Mouse (Mus musculus): ENCODE data around the gene Slc35f3. TPM values are rescaled to one million over a fixed set of nuclear protein-coding genes. Genes with fewer than 3 reads are reported as not detected.

Gene Slc35f3
- total RNA-seq, 2 experiments from 2014 or later: 36.9 to 42.5 TPM

GRCm38 (mm10) chr8:126422174-126422919, 124.0 kb downstream of the Slc35f3 start, which contains the start of gene Coa6:
Gene Coa6, plus strand, starts transcription at chr8:126422515.
- intact Hi-C loops (cut with DNase I): no loop called here
- peak; percentile 98 for DNase-seq (ENCODE audit: extremely low spot score in 1 of 2, low spot score in 2 of 2)
- no peak; the same call in 1 of the 2 replicates for TF ChIP-seq CTCF (IDR thresholded peaks at IDR 0.05)
- peak within 1 kb of the TSS; percentile 91 for H3K4me3 ChIP-seq
- H3K27ac ChIP-seq: peak within 1 kb of the TSS; percentile 92

- DNase-seq (ENCODE audit: extremely low spot score in 1 of 2, low spot score in 2 of 2): no peak
- intact Hi-C loops (cut with DNase I): no loop called here
- H3K27ac ChIP-seq: peak overlapping the region; percentile 92
- H3K4me3 ChIP-seq: peak overlapping the region; percentile 91
- TF ChIP-seq CTCF (IDR thresholded peaks at IDR 0.05): no peak
Measured at GRCm38 (mm10) chr8:126422920-126423300, 124.6 kb downstream of the Slc35f3 start.

- no peak overlapping the region for H3K4me3 ChIP-seq
- no peak overlapping the region for H3K27ac ChIP-seq
- TF ChIP-seq CTCF (IDR thresholded peaks at IDR 0.05): no peak
- intact Hi-C loops (cut with DNase I): no loop called here
- no peak for DNase-seq (ENCODE audit: extremely low spot score in 1 of 2, low spot score in 2 of 2)
Measured at GRCm38 (mm10) chr8:126424163-126424562, 125.8 kb downstream of the Slc35f3 start.

- DNase-seq (ENCODE audit: extremely low spot score in 1 of 2, low spot score in 2 of 2): no peak
- intact Hi-C loops (cut with DNase I): no loop called here
Measured at GRCm38 (mm10) chr8:126424946-126425345, 126.6 kb downstream of the Slc35f3 start.

DNA sequence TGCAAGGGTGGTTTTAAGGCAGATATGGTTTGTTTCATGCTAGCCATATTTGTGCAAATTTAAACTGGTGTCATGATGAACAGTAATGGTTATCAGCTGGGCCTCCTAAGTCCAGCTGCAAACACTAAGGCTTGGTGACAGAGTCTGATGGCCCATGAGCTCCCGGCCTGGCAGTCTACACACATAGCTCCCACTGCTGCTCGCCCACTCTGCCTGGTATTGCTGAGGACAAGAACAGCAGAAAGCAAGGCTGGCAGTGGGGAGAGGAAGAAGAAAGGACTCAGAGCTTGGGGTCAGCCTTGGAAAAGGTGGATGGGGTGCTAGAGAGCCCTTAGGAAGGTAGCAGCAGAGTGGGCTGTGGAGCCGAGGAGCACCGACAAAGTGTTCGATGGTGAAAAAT, 131.3 kb downstream of the Slc35f3 start:
- intact Hi-C loops (cut with DNase I): no loop called here
- TF ChIP-seq CTCF (IDR thresholded peaks at IDR 0.05): no peak
- Histone ChIP-seq H3K4me3 (no peak overlapping the region), H3K27ac (peak overlapping the region; percentile 84)
- DNase-seq (ENCODE audit: extremely low spot score in 1 of 2, low spot score in 2 of 2): peak in 1 of 2 experiments; percentile 27

More at GRCm38 (mm10) chr8:126424946-126425345, 126.6 kb downstream of the Slc35f3 start:
- TF ChIP-seq CTCF (IDR thresholded peaks at IDR 0.05): no peak
- H3K27ac ChIP-seq: no peak overlapping the region
- H3K4me3 ChIP-seq: no peak overlapping the region

DNA sequence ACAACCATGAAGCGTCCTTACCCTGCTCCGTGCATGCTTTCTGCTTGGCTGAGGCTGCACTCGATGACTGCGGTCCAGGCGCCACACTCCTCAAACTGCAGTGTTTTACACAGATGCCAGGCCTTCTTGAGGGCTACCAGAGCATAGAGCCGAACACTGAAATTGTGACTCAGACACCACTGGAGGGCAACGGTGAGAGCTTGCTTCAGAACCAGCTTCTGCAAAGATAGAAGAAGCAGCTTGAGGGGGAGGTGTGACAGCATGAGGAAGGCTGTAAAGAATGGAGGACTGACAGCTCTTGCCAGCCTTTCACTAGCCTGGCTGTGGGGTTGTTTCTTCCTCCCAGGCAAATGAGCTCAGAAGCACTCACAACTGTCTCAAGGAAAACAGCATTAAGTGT, 135.5 kb downstream of the Slc35f3 start:
- intact Hi-C loops (cut with DNase I): no loop called here
- Histone ChIP-seq H3K4me3 (no peak overlapping the region), H3K27ac (peak overlapping the region; percentile 60)
- DNase-seq (ENCODE audit: extremely low spot score in 1 of 2, low spot score in 2 of 2): peak; percentile 44 to 60
- peak; percentile 39 for TF ChIP-seq CTCF (IDR thresholded peaks at IDR 0.05)

- intact Hi-C loops (cut with DNase I): no loop called here
- peak; percentile 37 for TF ChIP-seq CTCF (IDR thresholded peaks at IDR 0.05)
Measured at GRCm38 (mm10) chr8:126438937-126439336, 140.6 kb downstream of the Slc35f3 start.

More at GRCm38 (mm10) chr8:126438937-126439336, 140.6 kb downstream of the Slc35f3 start:
- Histone ChIP-seq H3K27ac (no peak overlapping the region), H3K4me3 (no peak overlapping the region)
- DNase-seq (ENCODE audit: extremely low spot score in 1 of 2, low spot score in 2 of 2): no peak

Other genes with a start within 250 kb of the Slc35f3 start
- 10 to 100 TPM; 23.0 to 25.6 TPM for gene Coa6, start 124.0 kb downstream of the Slc35f3 start, total RNA-seq (2021)
- 1 to 10 TPM; 4.2 to 4.6 TPM for gene Tarbp1, start 176.5 kb downstream of the Slc35f3 start, total RNA-seq (2021)

Data from left cerebral cortex, adult 2 months (tissue).